Mouse (Mus musculus): Measurements from ENCODE around the gene Olfr211. TPM values are rescaled to one million over a fixed set of nuclear protein-coding genes. Genes with fewer than 3 reads are reported as not detected.

Gene Olfr211
- total RNA-seq (2023), result not detected

GRCm38 (mm10) chr6:116488791-116489190, at the start of gene Olfr211:
Olfr211 (plus strand) TSS chr6:116489091.

DNA sequence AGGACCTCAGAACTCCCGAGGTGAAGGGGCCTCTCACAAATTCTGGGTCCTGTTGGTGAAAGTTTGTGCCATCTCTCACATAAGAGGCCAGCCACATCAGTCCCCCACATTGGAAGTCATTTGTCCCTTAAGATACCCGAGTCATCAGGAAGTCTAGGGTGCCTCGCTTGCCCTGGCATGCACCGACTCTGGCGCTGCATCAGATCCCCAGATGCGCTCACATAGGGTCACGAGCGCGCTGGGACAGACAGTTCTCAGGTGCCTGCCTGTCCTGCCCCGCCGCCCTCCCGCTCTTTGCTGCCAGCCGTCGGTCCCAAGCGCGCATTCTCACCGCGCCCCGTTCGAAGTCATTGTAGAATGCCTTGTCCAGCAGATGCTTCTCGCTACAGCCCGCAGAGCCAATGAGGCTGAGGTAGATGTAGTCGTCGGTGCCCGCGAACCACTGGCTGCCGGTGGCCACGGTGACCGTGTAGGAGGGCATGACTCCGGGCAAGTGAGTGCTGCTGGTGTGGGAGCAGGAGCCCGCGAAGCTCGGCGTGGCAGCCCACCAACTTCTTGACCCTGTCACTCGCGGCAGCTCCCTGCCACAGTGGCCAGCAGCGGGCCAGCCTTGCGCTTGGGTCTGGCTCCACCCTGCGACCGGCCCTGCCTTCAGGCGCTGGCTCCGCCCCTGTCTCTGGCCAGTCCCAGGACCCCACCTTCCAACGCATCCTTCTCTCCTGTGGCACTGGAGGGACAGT, 28.2 kb upstream of the Olfr211 start, which contains the start of gene Alox5:
Alox5 (minus strand) TSS at position 635 of the 740 bp plus-strand sequence.

DNA sequence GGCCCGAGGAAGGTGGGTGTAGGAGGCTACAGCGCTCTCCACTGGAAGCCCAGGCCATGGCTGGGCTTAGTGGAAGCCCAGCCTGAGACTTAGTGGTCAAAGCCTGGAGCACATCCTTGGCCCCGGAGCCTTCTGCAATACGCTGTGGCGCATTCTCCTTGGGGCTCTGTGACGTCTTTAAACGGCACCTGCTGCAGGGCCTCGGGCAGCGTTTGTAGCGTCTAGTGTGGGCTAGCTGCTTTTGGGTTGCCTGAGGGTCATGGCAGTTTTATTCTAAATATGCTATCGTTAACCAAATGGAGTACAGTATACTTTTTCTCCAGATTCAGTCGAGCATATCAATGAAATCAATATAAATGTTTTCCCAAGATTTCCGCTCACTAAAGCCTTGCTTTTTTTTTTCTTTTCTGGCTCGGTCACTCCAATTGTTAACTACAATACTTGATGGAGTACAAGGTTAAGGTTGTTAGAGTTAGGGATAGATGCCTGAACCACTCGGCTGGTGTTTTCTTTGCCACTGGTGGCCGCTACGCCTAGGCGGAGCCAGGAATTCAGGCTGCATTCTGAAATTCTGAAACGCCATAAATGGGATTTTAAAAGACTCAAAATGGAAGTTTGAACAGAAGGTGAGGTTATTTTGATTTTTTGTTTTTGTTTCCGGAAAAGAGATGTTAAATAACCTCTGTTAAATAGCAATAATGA, 17.6 kb downstream of the Olfr211 start, which contains the start of gene Olfr212:
Olfr212 (plus strand) TSS at position 215 of the 702 bp plus-strand sequence.

GRCm38 (mm10) chr6:116538156-116538555, 49.3 kb downstream of the Olfr211 start, which contains the start of gene Olfr213:
Olfr213 (plus strand) TSS chr6:116538456.

Other genes starting within 250 kb of the Olfr211 start
- gene Zfand4, start 224.9 kb upstream of the Olfr211 start, total RNA-seq (2023), result 2.1 TPM
- gene March8, start 151.1 kb upstream of the Olfr211 start, total RNA-seq (2023), result 0.83 TPM
- 0.77 TPM for gene Alox5, start 27.9 kb upstream of the Olfr211 start, total RNA-seq (2023)
- not detected for gene Olfr212, start 17.4 kb downstream of the Olfr211 start, total RNA-seq (2023)
- not detected for gene Olfr213, start 49.4 kb downstream of the Olfr211 start, total RNA-seq (2023)
- gene Gm5580, start 62.0 kb downstream of the Olfr211 start, total RNA-seq (2023), result 2.8 TPM
- gene Olfr214, start 65.1 kb downstream of the Olfr211 start, total RNA-seq (2023), result not detected
- gene Olfr215, start 95.1 kb downstream of the Olfr211 start, total RNA-seq (2023), result not detected
- gene Zfp422, start 139.9 kb downstream of the Olfr211 start, total RNA-seq (2023), result 24.8 TPM
- not detected for gene Depp1, start 161.5 kb downstream of the Olfr211 start, total RNA-seq (2023)
- 3.6 TPM for gene Rassf4, start 184.9 kb downstream of the Olfr211 start, total RNA-seq (2023)
- 0.15 TPM for gene Tmem72, start 227.8 kb downstream of the Olfr211 start, total RNA-seq (2023)